Mouse (Mus musculus) lung, postnatal 0 days (tissue): ENCODE measurements around the gene Cggbp1.

Experiments used
- CTCF ChIP-seq: IDR thresholded peaks from 2 replicates; pipeline ENCODE4 v1.5.1; 2016; ENCODE audit warnings: antibody characterized with exemption, mild to moderate bottlenecking
- EP300 ChIP-seq: IDR thresholded peaks from 2 replicates; pipeline ENCODE4 v1.6.1; 2016; ENCODE audit warnings: antibody characterized with exemption, mild to moderate bottlenecking, control low read depth

DNA sequence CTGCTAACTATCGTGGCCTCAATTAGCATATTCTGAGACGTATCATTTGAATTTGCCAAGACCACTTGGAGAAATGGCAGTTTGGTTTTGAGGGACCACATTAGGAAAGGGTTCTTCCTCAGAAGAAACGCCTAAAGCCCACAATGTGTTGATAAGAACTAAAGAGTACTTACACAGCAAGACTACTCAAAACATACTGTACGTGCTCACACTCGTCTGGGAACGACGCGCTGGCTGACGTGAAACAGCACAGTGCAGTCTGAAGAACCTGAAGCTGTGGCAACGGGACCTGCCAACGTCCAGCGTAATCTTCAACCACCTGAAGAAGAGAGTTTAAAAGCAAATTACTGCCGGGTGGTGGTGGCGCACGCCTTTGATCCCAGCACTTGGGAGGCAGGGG is 21.5 kb upstream of the Cggbp1 start:
- TF ChIP-seq CTCF (no peak), EP300 (peak; percentile 45; the same call in 1 of the 2 replicates)
